Mouse (Mus musculus) liver, adult 2 months (tissue): Measurements from ENCODE around the gene Ccp110.

Experiments used
- CTCF ChIP-seq: fragments of 200-500 bp; IDR thresholded peaks from 2 replicates; pipeline ENCODE4 v1.5.1; 2011; ENCODE audit warnings: low read depth, low read length, control low read depth
- POLR2A ChIP-seq: fragments of 200-500 bp; IDR thresholded peaks from 2 replicates; pipeline ENCODE4 v1.6.1; 2011; ENCODE audit warnings: low read length, control low read depth; ENCODE audit not compliant: insufficient read depth; ENCODE audit errors: extremely low read depth

GRCm38 (mm10) chr7:118703144-118703561 is 9.2 kb upstream of the Ccp110 start:
- TF ChIP-seq CTCF = no peak
- TF ChIP-seq POLR2A = no peak
